Comparison of ENCODE assay signal across 15 mouse cellular contexts in the genomic region with DNA sequence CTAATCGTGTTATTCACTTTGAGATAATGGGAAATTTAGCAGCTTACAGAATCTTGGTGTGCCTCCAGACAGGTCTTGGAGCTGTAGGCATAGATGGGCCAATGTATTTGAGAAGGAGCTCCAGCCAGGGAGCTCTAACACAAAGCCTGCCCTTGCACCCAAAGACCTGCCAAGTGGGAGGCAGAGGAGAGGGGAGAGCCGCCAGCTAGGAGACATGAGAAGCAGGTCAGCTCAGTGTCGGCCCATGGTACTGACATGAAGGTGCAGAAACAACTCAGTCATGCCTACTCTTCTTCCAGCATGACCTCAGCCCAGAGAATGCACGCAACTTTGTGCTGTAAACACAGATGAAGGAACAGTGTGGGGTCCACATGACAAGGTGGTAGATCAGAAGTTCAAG.
"Had no signal": no experiment of that assay in that cellular context is flagged by ENCODE, and none has a peak within 500 bp of the region (broad histone marks: within the 10 kb centered on the region; RNA-seq: fewer than 3 reads in every experiment).

No protein-coding gene starts in this region.

- H3K27ac ChIP-seq: left cerebral cortex, adult 2 months; liver, embryonic 13.5 days; midbrain, embryonic 12.5 days; neural tube, embryonic 13.5 days had no signal

- H3K27me3 ChIP-seq: liver, embryonic 13.5 days; midbrain, embryonic 12.5 days; neural tube, embryonic 13.5 days had no signal

- H3K4me3 ChIP-seq: left cerebral cortex, adult 2 months; liver, embryonic 13.5 days; midbrain, embryonic 12.5 days; myocyte; neural tube, embryonic 13.5 days had no signal

- DNase-seq: kidney, postnatal 10 days; kidney, postnatal 36 days; layer of hippocampus, postnatal 36 days; liver, embryonic 13.5 days; lung, adult 2 months; lung, postnatal 14 days; lung, postnatal 4 days; retina, postnatal 1 day; right cerebral cortex, postnatal 25 days; thymus, adult 18-20 months; thymus, postnatal 36 days had no signal

- H3K9me3 ChIP-seq: liver, embryonic 13.5 days; midbrain, embryonic 12.5 days; neural tube, embryonic 13.5 days had no signal

- H3K4me1 ChIP-seq: liver, embryonic 13.5 days had no signal

- H3K36me3 ChIP-seq: liver, embryonic 13.5 days; midbrain, embryonic 12.5 days; neural tube, embryonic 13.5 days had no signal
